Mouse (Mus musculus) MEL (cell line): ENCODE data around the gene Abcc1. TPM values are rescaled to one million over a fixed set of nuclear protein-coding genes. Genes with fewer than 3 reads are reported as not detected.

Experiments
- DNase-seq: peaks from one replicate; pipeline ENCODE4 v3.0.0; 2011; ENCODE audit warnings: low read depth, low spot score
- H3K27ac ChIP-seq: 2 replicates; pipeline ENCODE4 v1.5.1; 2012; ENCODE audit warnings: low read depth, mild to moderate bottlenecking, control low read depth, low read length, moderate library complexity; ENCODE audit not compliant: control insufficient read depth
- H3K27me3 ChIP-seq, 2 experiments: fragments of 150-350 bp in 1 of 2; sonication (generic) in 1 of 2; 2 replicates each; pipeline ENCODE4 v1.6.1; 2012; ENCODE audit warnings: low read length in 2 of 2, mild to moderate bottlenecking in 2 of 2, improper control_type of control experiment in 1 of 2, moderate library complexity in 1 of 2; ENCODE audit not compliant: insufficient read depth in 2 of 2, control insufficient read depth in 1 of 2
- H3K36me3 ChIP-seq, 2 experiments: 2 replicates each; pipeline ENCODE4 v1.6.1; 2012 to 2014; ENCODE audit warnings: low read length in 2 of 2, improper control_type of control experiment in 1 of 2, inconsistent platforms in 1 of 2, mild to moderate bottlenecking in 1 of 2; ENCODE audit not compliant: insufficient read depth in 2 of 2, control insufficient read depth in 1 of 2
- H3K4me1 ChIP-seq, 2 experiments: fragments of 150-350 bp in 1 of 2; sonication (generic) in 1 of 2; 2 replicates each; pipeline ENCODE4 v1.6.1; 2012; ENCODE audit warnings: low read length in 2 of 2, improper control_type of control experiment in 1 of 2, mild to moderate bottlenecking in 1 of 2; ENCODE audit not compliant: insufficient read depth in 2 of 2, control insufficient read depth in 1 of 2
- H3K4me3 ChIP-seq, 2 experiments: fragments of 150-350 bp in 1 of 2; sonication (generic) in 1 of 2; 2 replicates each; pipeline ENCODE4 v1.5.1; 2012; ENCODE audit warnings: low read depth in 2 of 2, low read length in 2 of 2, mild to moderate bottlenecking in 2 of 2, moderate library complexity in 2 of 2, control low read depth in 1 of 2, improper control_type of control experiment in 1 of 2; ENCODE audit not compliant: control insufficient read depth in 1 of 2, insufficient read depth in 1 of 2
- H3K79me2 ChIP-seq: 2 replicates; pipeline ENCODE4 v1.6.1; 2012; ENCODE audit warnings: mild to moderate bottlenecking, low read length, moderate library complexity; ENCODE audit not compliant: control insufficient read depth, poor library complexity, insufficient read depth
- H3K9ac ChIP-seq: 2 replicates; pipeline ENCODE4 v1.6.1; 2012; ENCODE audit warnings: low read depth, mild to moderate bottlenecking, control low read depth, low read length, moderate library complexity; ENCODE audit not compliant: control insufficient read depth, poor library complexity, severe bottlenecking
- H3K9me3 ChIP-seq: fragments of 150-350 bp; sonication (generic); replicated peaks from 2 replicates; pipeline ENCODE4 v1.6.1; 2012; ENCODE audit warnings: mild to moderate bottlenecking, low read length, improper control_type of control experiment, moderate library complexity; ENCODE audit not compliant: insufficient read depth
- BHLHE40 ChIP-seq: IDR thresholded peaks from 2 replicates; pipeline ENCODE4 v1.6.1; 2012; ENCODE audit warnings: low read depth, mild to moderate bottlenecking, inconsistent platforms, low read length, improper control_type of control experiment, borderline replicate concordance
- CHD1 ChIP-seq: IDR thresholded peaks from 2 replicates; pipeline ENCODE4 v1.6.1; 2012; ENCODE audit warnings: low read depth, mild to moderate bottlenecking, inconsistent platforms, low read length, improper control_type of control experiment
- CHD2 ChIP-seq: IDR thresholded peaks from 2 replicates; pipeline ENCODE4 v1.6.1; 2011; ENCODE audit warnings: low read length, improper control_type of control experiment
- E2F4 ChIP-seq: IDR thresholded peaks from 2 replicates; pipeline ENCODE4 v1.6.1; 2011; ENCODE audit warnings: low read depth, low read length, improper control_type of control experiment, borderline replicate concordance
- ELF1 ChIP-seq: IDR thresholded peaks from 2 replicates; pipeline ENCODE4 v1.6.1; 2014; ENCODE audit warnings: low read depth, mild to moderate bottlenecking, inconsistent platforms, low read length, improper control_type of control experiment, moderate library complexity
- GATA1 ChIP-seq: IDR thresholded peaks from 2 replicates; pipeline ENCODE4 v1.6.1; 2011; ENCODE audit warnings: low read depth, low read length, improper control_type of control experiment
- KAT2A ChIP-seq: conservative IDR thresholded peaks from 2 replicates; pipeline ENCODE4 v1.6.1; 2012; ENCODE audit warnings: low read depth, low read length, improper control_type of control experiment, inconsistent platforms
- MAFK ChIP-seq: IDR thresholded peaks from 2 replicates; pipeline ENCODE4 v1.6.1; 2011; ENCODE audit warnings: low read depth, mild to moderate bottlenecking, low read length, improper control_type of control experiment, borderline replicate concordance
- MAX ChIP-seq: IDR thresholded peaks from 2 replicates; pipeline ENCODE4 v1.6.1; 2011; ENCODE audit warnings: low read length, improper control_type of control experiment
- MEF2A ChIP-seq: IDR thresholded peaks from 2 replicates; pipeline ENCODE4 v1.6.1; 2014; ENCODE audit warnings: low read depth, mild to moderate bottlenecking, inconsistent platforms, low read length, improper control_type of control experiment; ENCODE audit not compliant: poor library complexity, insufficient replicate concordance, severe bottlenecking; ENCODE audit errors: extremely low read depth
- MXI1 ChIP-seq: IDR thresholded peaks from 2 replicates; pipeline ENCODE4 v1.6.1; 2011; ENCODE audit warnings: mild to moderate bottlenecking, low read depth, low read length, improper control_type of control experiment
- MYC ChIP-seq: IDR thresholded peaks from 2 replicates; pipeline ENCODE4 v1.6.1; 2011; ENCODE audit warnings: low read depth, mild to moderate bottlenecking, low read length, improper control_type of control experiment, moderate library complexity
- NRF1 ChIP-seq: IDR thresholded peaks from 2 replicates; pipeline ENCODE4 v1.6.1; 2014; ENCODE audit warnings: low read depth, mild to moderate bottlenecking, inconsistent platforms, low read length, improper control_type of control experiment, moderate library complexity; ENCODE audit not compliant: poor library complexity, insufficient read depth, severe bottlenecking
- POLR2AphosphoS2 ChIP-seq: IDR thresholded peaks from 2 replicates; pipeline ENCODE4 v1.6.1; 2011; ENCODE audit warnings: low read length, improper control_type of control experiment
- POLR2AphosphoS5 ChIP-seq: IDR thresholded peaks from 2 replicates; pipeline ENCODE4 v1.6.1; 2012; ENCODE audit warnings: low read depth, borderline replicate concordance, mild to moderate bottlenecking, inconsistent platforms, low read length, moderate library complexity, mixed read lengths
- SMC3 ChIP-seq: IDR thresholded peaks from 2 replicates; pipeline ENCODE4 v1.6.1; 2011; ENCODE audit warnings: low read depth, low read length, improper control_type of control experiment
- TAL1 ChIP-seq: IDR thresholded peaks from 2 replicates; pipeline ENCODE4 v1.6.1; 2012; ENCODE audit warnings: mild to moderate bottlenecking, inconsistent platforms, low read length, moderate library complexity, mixed read lengths
- ZNF384 ChIP-seq: IDR thresholded peaks from 2 replicates; pipeline ENCODE4 v1.6.1; 2012; ENCODE audit warnings: low read depth, mild to moderate bottlenecking, inconsistent platforms, low read length, improper control_type of control experiment
- polyA plus RNA-seq, 2 experiments: library from polyadenylated mRNA; stranded (reverse) in 1 of 2; unstranded in 1 of 2; fragments of >175 nt in 1 of 2; fragments of >200 nt in 1 of 2; gene quantifications; 2 replicates each; pipeline versions ENCODE4 v1.2.1 to v1.2.4; 2012; ENCODE audit warnings: low replicate concordance in 2 of 2, low read depth in 1 of 2; ENCODE audit not compliant: insufficient read length in 2 of 2, insufficient read depth in 1 of 2, missing spikeins in 1 of 2
- total RNA-seq: library from RNA; depleted of rRNA; stranded (reverse); fragments of 300-350 nt; gene quantifications from 2 replicates; pipeline ENCODE4 v1.2.3, GENCODE M21; 2012

The Abcc1 gene
- total and polyA plus RNA-seq, 3 experiments, result 31.5 to 39.8 (median 34.2) TPM

GRCm38 (mm10) chr16:14409776-14410175 is 48.4 kb downstream of the Abcc1 start (continued):
- TF ChIP-seq MYC, result no peak
- TF ChIP-seq CHD1, result no peak
- no peak for TF ChIP-seq ZNF384
- TF ChIP-seq POLR2AphosphoS5, result no peak
- no peak for TF ChIP-seq TAL1
- no peak for TF ChIP-seq KAT2A

- Histone ChIP-seq H3K9me3 (no peaks in the 10 kb centered on the region), H3K79me2 (no peaks in the 10 kb centered on the region), H3K27ac (no peak overlapping the region), H3K27me3 (no peaks in the 10 kb centered on the region), H3K4me1 (peaks cover 0 to 9% of the 10 kb centered on the region in 2 experiments; a peak in 3 of 4 replicates), H3K9ac (no peak overlapping the region), H3K4me3 (no peak overlapping the region), H3K36me3 (peaks cover 12 to 28% of the 10 kb centered on the region in 2 experiments)
- DNase-seq, result no peak
- no peak for TF ChIP-seq ZNF384
- no peak for TF ChIP-seq MAX
- TF ChIP-seq NRF1, result no peak
- TF ChIP-seq GATA1, result no peak
- TF ChIP-seq CHD1, result no peak
- no peak for TF ChIP-seq MAFK
- no peak for TF ChIP-seq POLR2AphosphoS2
- no peak for TF ChIP-seq MXI1
- no peak for TF ChIP-seq SMC3
- TF ChIP-seq TAL1, result no peak
- TF ChIP-seq MEF2A, result no peak
Observed at GRCm38 (mm10) chr16:14410611-14411010, 49.3 kb downstream of the Abcc1 start.

GRCm38 (mm10) chr16:14411156-14411555 is 49.8 kb downstream of the Abcc1 start:
- Histone ChIP-seq H3K27me3 (no peaks in the 10 kb centered on the region), H3K79me2 (no peaks in the 10 kb centered on the region), H3K36me3 (peaks cover 12 to 28% of the 10 kb centered on the region in 2 experiments), H3K4me3 (no peak overlapping the region), H3K9ac (no peak overlapping the region), H3K27ac (no peak overlapping the region), H3K9me3 (no peaks in the 10 kb centered on the region), H3K4me1 (peaks cover 0 to 9% of the 10 kb centered on the region in 2 experiments; a peak in 3 of 4 replicates)
- DNase-seq, result no peak
- TF ChIP-seq E2F4 (no peak), ELF1 (no peak), BHLHE40 (no peak), CHD2 (no peak)
